Mouse (Mus musculus) kidney, embryonic 16.5 days (tissue): Measurements from ENCODE around the gene U2surp. TPM values are rescaled to one million over a fixed set of nuclear protein-coding genes. Genes with fewer than 3 reads are reported as not detected.

Experiments used
- ATAC-seq: fragments of 200-750 bp; cut with Nextera tagmentation; 2 replicates; pipeline ENCODE4 v1.8.0; 2017; ENCODE audit warnings: moderate TSS enrichment; ENCODE audit not compliant: low FRiP score, low TSS enrichment
- H3K27ac ChIP-seq: fragments of 300-500 bp; sonication (generic); 2 replicates; pipeline ENCODE4 v1.5.1; 2014; ENCODE audit warnings: low read length
- H3K27me3 ChIP-seq: fragments of 300-500 bp; sonication (generic); 2 replicates; pipeline ENCODE4 v1.6.1; 2014; ENCODE audit warnings: low read length, control low read depth, mixed read lengths; ENCODE audit not compliant: insufficient read depth
- H3K36me3 ChIP-seq: fragments of 300-500 bp; sonication (generic); 2 replicates; pipeline ENCODE4 v1.6.1; 2014; ENCODE audit warnings: low read length, control low read depth, mixed read lengths; ENCODE audit not compliant: insufficient read depth
- H3K4me1 ChIP-seq: fragments of 300-500 bp; sonication (generic); 2 replicates; pipeline ENCODE4 v1.6.1; 2014; ENCODE audit warnings: low read length, control low read depth, mixed read lengths; ENCODE audit not compliant: insufficient read depth
- H3K4me2 ChIP-seq: fragments of 300-500 bp; sonication (generic); replicated peaks from 2 replicates; pipeline ENCODE4 v1.6.1; 2014; ENCODE audit warnings: low read depth, low read length
- H3K4me3 ChIP-seq: fragments of 300-500 bp; sonication (generic); 2 replicates; pipeline ENCODE4 v1.5.1; 2014; ENCODE audit warnings: mild to moderate bottlenecking, low read length
- H3K9ac ChIP-seq: fragments of 300-500 bp; sonication (generic); replicated peaks from 2 replicates; pipeline ENCODE4 v1.6.1; 2014; ENCODE audit warnings: low read length
- H3K9me3 ChIP-seq: fragments of 300-500 bp; sonication (generic); 2 replicates; pipeline ENCODE4 v1.6.1; 2016; ENCODE audit warnings: low read length, control low read depth
- WGBS: fragments of 180-500 bp; shearing (Covaris S2); extraction: QIAGEN DNeasy Blood & Tissue Kit; methylation state at CpG from one replicate; pipeline ENCODE4 v1.1.7; 2014; 5-methylcytosine and 5-hydroxymethylcytosine counted together
- polyA plus RNA-seq: library from polyadenylated mRNA; unstranded; fragments of >200 nt; fragmentation: Nextera tagmentation; extraction: Ambion mirVana; gene quantifications from 2 replicates; pipeline ENCODE4 v1.2.1, GENCODE M21; 2015

U2surp gene
- polyA plus RNA-seq, 1 experiment from 2014 or later, result 100 TPM

GRCm38 (mm10) chr9:95539176-95539800, 27.5 kb upstream of the U2surp start:
- Histone ChIP-seq H3K27me3 (no peaks in the 10 kb centered on the region), H3K4me3 (no peak overlapping the region), H3K27ac (no peak overlapping the region), H3K4me2 (no peak overlapping the region), H3K9me3 (no peaks in the 10 kb centered on the region), H3K9ac (no peak overlapping the region), H3K36me3 (no peaks in the 10 kb centered on the region), H3K4me1 (no peaks in the 10 kb centered on the region)
- 63% methylated on average over 2 of the region's 2 CpGs for WGBS
- ATAC-seq, result no peak

GRCm38 (mm10) chr9:95533817-95534216, 22.0 kb upstream of the U2surp start:
- Histone ChIP-seq H3K4me2 (no peak overlapping the region), H3K36me3 (no peaks in the 10 kb centered on the region), H3K9ac (no peak overlapping the region), H3K27me3 (no peaks in the 10 kb centered on the region), H3K27ac (no peak overlapping the region), H3K9me3 (no peaks in the 10 kb centered on the region), H3K4me1 (no peaks in the 10 kb centered on the region), H3K4me3 (no peak overlapping the region)
- no peak for ATAC-seq
- WGBS, result 35% methylated on average over 6 of the region's 6 CpGs

GRCm38 (mm10) chr9:95531144-95531543, 19.3 kb upstream of the U2surp start:
- Histone ChIP-seq H3K9ac (no peak overlapping the region), H3K27ac (no peak overlapping the region), H3K36me3 (no peaks in the 10 kb centered on the region), H3K4me2 (no peak overlapping the region), H3K27me3 (no peaks in the 10 kb centered on the region), H3K4me3 (no peak overlapping the region), H3K9me3 (no peaks in the 10 kb centered on the region), H3K4me1 (no peaks in the 10 kb centered on the region)
- 67% methylated on average over 3 of the region's 3 CpGs for WGBS
- ATAC-seq, result no peak

DNA sequence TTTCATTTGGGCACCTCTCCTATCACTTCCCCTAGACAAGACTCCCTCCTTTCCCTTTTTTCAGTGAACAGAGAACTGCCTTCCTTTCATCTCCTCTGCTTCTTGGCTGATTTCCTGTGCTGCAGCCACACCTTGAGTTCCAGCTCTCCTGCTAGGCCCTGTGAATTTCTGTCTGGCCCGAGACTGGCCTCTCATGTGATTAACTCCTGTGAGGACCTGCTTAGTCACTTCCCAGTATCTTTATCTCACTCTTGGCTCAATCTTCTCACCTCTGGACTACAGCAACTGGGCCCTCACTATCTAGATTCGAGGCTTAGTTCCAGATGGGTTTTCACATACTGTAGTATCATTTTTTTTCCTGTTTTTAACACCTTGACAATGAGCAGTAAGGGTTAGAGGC, 15.9 kb upstream of the U2surp start:
- no peaks in the 10 kb centered on the region for H3K27me3 ChIP-seq
- H3K4me1 ChIP-seq, result no peaks in the 10 kb centered on the region
- no peak overlapping the region for H3K9ac ChIP-seq
- ATAC-seq, result no peak
- no peak overlapping the region for H3K27ac ChIP-seq
- no peak overlapping the region for H3K4me3 ChIP-seq
- 49% methylated on average over 2 of the region's 2 CpGs for WGBS
- H3K36me3 ChIP-seq, result no peaks in the 10 kb centered on the region
- H3K4me2 ChIP-seq, result no peak overlapping the region
- H3K9me3 ChIP-seq, result no peaks in the 10 kb centered on the region

DNA sequence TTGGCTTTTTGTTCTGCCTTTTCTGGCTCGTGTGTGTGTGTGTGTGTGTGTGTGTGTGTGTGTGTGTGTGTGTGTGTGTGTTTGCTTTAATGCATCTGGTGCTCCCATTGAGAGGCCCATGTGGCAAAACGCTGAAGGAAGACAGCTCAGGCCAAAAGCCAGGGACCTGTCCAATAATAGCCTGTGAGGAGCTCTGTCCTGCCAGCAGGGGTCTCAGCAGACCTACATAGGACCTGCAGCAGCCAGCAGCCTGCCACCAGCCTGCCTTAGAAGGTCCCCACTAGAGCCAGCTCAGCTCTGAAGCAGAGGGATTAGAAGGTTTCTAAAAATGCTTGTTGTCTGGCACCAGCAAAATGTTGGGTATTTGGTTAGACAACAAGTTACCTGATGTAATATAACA, 14.2 kb upstream of the U2surp start:
- WGBS, result 13% methylated on average over 2 of the region's 2 CpGs
- ATAC-seq, result peak; percentile 82; the same call in 1 of the 2 replicates

GRCm38 (mm10) chr9:95525376-95525775, 13.6 kb upstream of the U2surp start:
- Histone ChIP-seq H3K27ac (no peak overlapping the region), H3K36me3 (no peaks in the 10 kb centered on the region), H3K4me3 (no peak overlapping the region), H3K27me3 (no peaks in the 10 kb centered on the region), H3K9ac (no peak overlapping the region), H3K4me1 (peaks cover 3% of the 10 kb centered on the region; the same call in 1 of the 2 replicates), H3K4me2 (no peak overlapping the region), H3K9me3 (no peaks in the 10 kb centered on the region)
- 79% methylated on average over 6 of the region's 6 CpGs for WGBS
- no peak for ATAC-seq

More for the DNA sequence above, 14.2 kb upstream of the U2surp start:
- H3K4me3 ChIP-seq, result no peak overlapping the region
- no peak overlapping the region for H3K4me2 ChIP-seq
- no peaks in the 10 kb centered on the region for H3K27me3 ChIP-seq
- no peaks in the 10 kb centered on the region for H3K9me3 ChIP-seq
- H3K27ac ChIP-seq, result no peak overlapping the region
- H3K4me1 ChIP-seq, result peaks cover 3% of the 10 kb centered on the region; the same call in 1 of the 2 replicates
- no peak overlapping the region for H3K9ac ChIP-seq
- H3K36me3 ChIP-seq, result no peaks in the 10 kb centered on the region

- WGBS, result 86% methylated on average over 2 of the region's 2 CpGs
- Histone ChIP-seq H3K4me3 (no peak overlapping the region), H3K27me3 (no peaks in the 10 kb centered on the region), H3K36me3 (no peaks in the 10 kb centered on the region), H3K4me1 (peaks cover 3% of the 10 kb centered on the region; the same call in 1 of the 2 replicates), H3K4me2 (no peak overlapping the region), H3K9ac (no peak overlapping the region), H3K9me3 (no peaks in the 10 kb centered on the region), H3K27ac (no peak overlapping the region)
- ATAC-seq, result no peak
Observed at GRCm38 (mm10) chr9:95522561-95522960, 10.8 kb upstream of the U2surp start.

- no peak for ATAC-seq
- Histone ChIP-seq H3K4me3 (no peak overlapping the region), H3K4me2 (0 out of 2 replicates have a peak overlapping the region, but pooled peaks have one; percentile 12), H3K36me3 (no peaks in the 10 kb centered on the region), H3K9me3 (no peaks in the 10 kb centered on the region), H3K9ac (no peak overlapping the region), H3K4me1 (peaks cover 3% of the 10 kb centered on the region; the same call in 1 of the 2 replicates), H3K27ac (no peak overlapping the region), H3K27me3 (no peaks in the 10 kb centered on the region)
- WGBS, result 34% methylated on average over 10 of the region's 10 CpGs
Observed at GRCm38 (mm10) chr9:95521566-95521965, 9.8 kb upstream of the U2surp start.

GRCm38 (mm10) chr9:95521031-95521430, 9.2 kb upstream of the U2surp start:
- no peaks in the 10 kb centered on the region for H3K9me3 ChIP-seq
- H3K4me2 ChIP-seq, result no peak overlapping the region
- H3K4me1 ChIP-seq, result peaks cover 3% of the 10 kb centered on the region; the same call in 1 of the 2 replicates
- no peak for ATAC-seq
- no peak overlapping the region for H3K27ac ChIP-seq
- H3K36me3 ChIP-seq, result no peaks in the 10 kb centered on the region
- no peaks in the 10 kb centered on the region for H3K27me3 ChIP-seq
- no peak overlapping the region for H3K9ac ChIP-seq
- H3K4me3 ChIP-seq, result no peak overlapping the region
- WGBS, result 81% methylated on average over 8 of the region's 8 CpGs

DNA sequence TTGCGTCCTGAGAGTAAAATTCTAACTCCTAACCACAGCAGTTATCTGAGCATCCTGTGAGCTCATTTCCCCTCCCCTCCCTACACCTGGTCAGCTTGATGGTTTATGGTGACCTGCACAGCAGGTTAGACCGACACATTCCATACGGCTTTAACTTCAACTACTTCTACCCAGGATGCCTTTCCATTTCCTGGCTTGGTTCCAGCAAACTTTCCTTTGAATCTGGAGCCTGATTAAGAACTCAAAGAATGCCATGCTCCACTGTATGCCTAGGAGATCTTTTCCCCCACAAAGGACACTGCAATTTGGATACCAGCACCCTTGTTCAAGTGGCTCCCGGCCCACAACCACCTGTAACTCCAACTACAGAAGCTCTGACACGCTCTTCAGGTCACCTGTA, 8.8 kb upstream of the U2surp start:
- Histone ChIP-seq H3K27ac (no peak overlapping the region), H3K4me3 (no peak overlapping the region), H3K27me3 (no peaks in the 10 kb centered on the region), H3K9me3 (no peaks in the 10 kb centered on the region), H3K9ac (no peak overlapping the region), H3K4me1 (peaks cover 3% of the 10 kb centered on the region; the same call in 1 of the 2 replicates), H3K36me3 (no peaks in the 10 kb centered on the region), H3K4me2 (no peak overlapping the region)
- no peak for ATAC-seq
- WGBS, result 71% methylated on average over 5 of the region's 5 CpGs
